Mouse (Mus musculus) cerebellum, adult 2 months (tissue): ENCODE measurements around the gene Anapc4.

Experiments used
- CTCF ChIP-seq: fragments of 200-500 bp; IDR thresholded peaks from 2 replicates; pipeline ENCODE4 v1.5.1; 2011; ENCODE audit warnings: low read depth, mild to moderate bottlenecking, control low read depth, low read length, moderate library complexity, borderline replicate concordance; ENCODE audit not compliant: insufficient read depth
- POLR2A ChIP-seq: fragments of 200-500 bp; IDR thresholded peaks from 2 replicates; pipeline ENCODE4 v1.6.1; 2011; ENCODE audit warnings: low read length, control low read depth, borderline replicate concordance; ENCODE audit not compliant: insufficient read depth

- no peak for TF ChIP-seq CTCF
- TF ChIP-seq POLR2A, result no peak
These were observed 807 bp upstream of the Anapc4 start for GRCm38 (mm10) chr5:52833005-52833404.
